Mouse (Mus musculus) CD8-positive naive resting alpha-beta T cell, adult 2 months (primary cell): ENCODE results near the gene Cux2.

Experiments
- DNase-seq, 2 experiments: peaks; one replicate each; pipeline ENCODE4 v3.0.0; 2022; ENCODE audit warnings: low read depth in 2 of 2, low spot score in 2 of 2

Cux2 gene

GRCm38 (mm10) chr5:121967520-121967919 lies 82.4 kb downstream of the Cux2 start:
- DNase-seq, result no peak

- no peak for DNase-seq
Observed at GRCm38 (mm10) chr5:121966940-121967339, 83.0 kb downstream of the Cux2 start.

GRCm38 (mm10) chr5:121962974-121963373 lies 86.9 kb downstream of the Cux2 start:
- DNase-seq, result no peak

- DNase-seq, result no peak
Observed at GRCm38 (mm10) chr5:121962359-121962758, 87.5 kb downstream of the Cux2 start.

- no peak for DNase-seq
Observed at GRCm38 (mm10) chr5:121961256-121961655, 88.6 kb downstream of the Cux2 start.

GRCm38 (mm10) chr5:121959688-121960087 lies 90.2 kb downstream of the Cux2 start:
- no peak for DNase-seq

GRCm38 (mm10) chr5:121958551-121958950 lies 91.4 kb downstream of the Cux2 start:
- no peak for DNase-seq

GRCm38 (mm10) chr5:121955806-121956205 lies 94.1 kb downstream of the Cux2 start:
- no peak for DNase-seq

GRCm38 (mm10) chr5:121950175-121950574 lies 99.7 kb downstream of the Cux2 start:
- no peak for DNase-seq

- no peak for DNase-seq
Observed at GRCm38 (mm10) chr5:121949050-121949443, 100.9 kb downstream of the Cux2 start.

GRCm38 (mm10) chr5:121948302-121949049 lies 101.4 kb downstream of the Cux2 start:
- DNase-seq, result no peak

- no peak for DNase-seq
Observed at GRCm38 (mm10) chr5:121946657-121947245, 103.2 kb downstream of the Cux2 start.

- peak in 1 of 2 experiments; percentile 16 for DNase-seq
Observed at GRCm38 (mm10) chr5:121945819-121946218, 104.1 kb downstream of the Cux2 start.

- no peak for DNase-seq
Observed at GRCm38 (mm10) chr5:121944021-121944790, 105.7 kb downstream of the Cux2 start.

- no peak for DNase-seq
Observed at GRCm38 (mm10) chr5:121943472-121943871, 106.4 kb downstream of the Cux2 start.

GRCm38 (mm10) chr5:121938065-121938849 lies 111.6 kb downstream of the Cux2 start:
- no peak for DNase-seq

- DNase-seq, result no peak
Observed at GRCm38 (mm10) chr5:121930261-121930660, 119.6 kb downstream of the Cux2 start.

GRCm38 (mm10) chr5:121928362-121929000 lies 121.4 kb downstream of the Cux2 start:
- no peak for DNase-seq

- DNase-seq, result no peak
Observed at GRCm38 (mm10) chr5:121926543-121926814, 123.4 kb downstream of the Cux2 start.

- DNase-seq, result no peak
Observed at GRCm38 (mm10) chr5:121925751-121926542, 124.0 kb downstream of the Cux2 start.
